Mouse (Mus musculus) megakaryocyte, embryonic 14.5 days (primary cell): ENCODE data around the gene Zyg11b. TPM values are rescaled to one million over a fixed set of nuclear protein-coding genes. Genes with fewer than 3 reads are reported as not detected.

Experiments
- H3K27me3 ChIP-seq: replicated peaks from 2 replicates; pipeline ENCODE3; 2012; ENCODE audit warnings: inconsistent platforms
- H3K36me3 ChIP-seq: replicated peaks from 2 replicates; pipeline ENCODE3; 2012; ENCODE audit warnings: low read length, inconsistent platforms, mixed read lengths
- H3K4me1 ChIP-seq: 2 replicates; pipeline ENCODE4 v1.6.1; 2012; ENCODE audit warnings: inconsistent platforms
- H3K4me3 ChIP-seq: replicated peaks from 2 replicates; pipeline ENCODE3; 2012; ENCODE audit warnings: moderate library complexity, mild to moderate bottlenecking, inconsistent platforms
- H3K9me3 ChIP-seq: 2 replicates; pipeline ENCODE4 v1.6.1; 2012; ENCODE audit warnings: inconsistent platforms
- FLI1 ChIP-seq: IDR thresholded peaks from 2 replicates; pipeline ENCODE4 v1.6.1; 2012; ENCODE audit warnings: low read length, inconsistent platforms, mixed read lengths
- GATA1 ChIP-seq: IDR thresholded peaks from 3 replicates; pipeline ENCODE4 v1.6.1; 2012; ENCODE audit warnings: mixed read lengths, low read length, inconsistent platforms, borderline replicate concordance
- polyA plus RNA-seq: library from polyadenylated mRNA; stranded (reverse); fragments of >175 nt; gene quantifications from 2 replicates; pipeline ENCODE4 v1.2.3, GENCODE M21; 2012; ENCODE audit warnings: low replicate concordance; ENCODE audit not compliant: insufficient read depth

The Zyg11b gene
- polyA plus RNA-seq, 1 experiment = 0.89 TPM

DNA sequence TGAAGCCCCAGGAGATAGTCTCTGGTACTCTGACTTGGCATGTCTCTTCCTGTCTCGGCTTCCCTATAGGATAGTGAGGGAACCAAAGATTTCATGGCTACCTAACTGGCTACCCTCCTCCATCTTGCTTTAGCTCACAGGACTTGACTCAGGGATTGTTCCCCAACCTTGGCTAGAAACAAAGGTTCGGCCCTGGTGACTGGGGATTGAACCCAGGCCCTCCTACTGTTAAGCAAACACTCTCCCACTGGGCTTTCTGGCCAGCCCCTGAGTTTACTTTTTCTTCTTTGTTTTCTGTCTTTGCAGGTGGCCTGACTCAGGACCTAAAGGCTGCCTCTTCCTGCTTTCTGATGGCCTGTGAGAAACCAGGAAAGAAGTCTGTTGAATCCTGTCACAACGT is 36.9 kb upstream of the Zyg11b start:
- H3K9me3 ChIP-seq = no peaks in the 10 kb centered on the region

GRCm38 (mm10) chr4:108336765-108337164 is 35.9 kb upstream of the Zyg11b start:
- H3K36me3 ChIP-seq = peaks cover 54% of the 10 kb centered on the region
- H3K4me3 ChIP-seq = no peak overlapping the region
- TF ChIP-seq GATA1 (no peak), FLI1 (no peak)
- no peaks in the 10 kb centered on the region for H3K9me3 ChIP-seq
- H3K27me3 ChIP-seq = no peaks in the 10 kb centered on the region
- peaks cover 21% of the 10 kb centered on the region for H3K4me1 ChIP-seq

More for the DNA sequence above, 36.9 kb upstream of the Zyg11b start:
- no peak overlapping the region for H3K4me3 ChIP-seq
- H3K36me3 ChIP-seq = peaks cover 49% of the 10 kb centered on the region
- TF ChIP-seq FLI1 = no peak
- TF ChIP-seq GATA1 = no peak
- H3K27me3 ChIP-seq = no peaks in the 10 kb centered on the region
- H3K4me1 ChIP-seq = peaks cover 24% of the 10 kb centered on the region

GRCm38 (mm10) chr4:108335413-108335812 is 34.5 kb upstream of the Zyg11b start:
- H3K27me3 ChIP-seq = no peaks in the 10 kb centered on the region
- no peak overlapping the region for H3K4me3 ChIP-seq
- peaks cover 59% of the 10 kb centered on the region for H3K36me3 ChIP-seq
- H3K4me1 ChIP-seq = peaks cover 28% of the 10 kb centered on the region
- TF ChIP-seq GATA1 (no peak), FLI1 (no peak)
- H3K9me3 ChIP-seq = no peaks in the 10 kb centered on the region

GRCm38 (mm10) chr4:108332041-108332440 is 31.1 kb upstream of the Zyg11b start:
- TF ChIP-seq FLI1 (no peak), GATA1 (no peak)
- Histone ChIP-seq H3K27me3 (no peaks in the 10 kb centered on the region), H3K4me1 (peaks cover 28% of the 10 kb centered on the region), H3K9me3 (no peaks in the 10 kb centered on the region), H3K36me3 (peaks cover 37% of the 10 kb centered on the region), H3K4me3 (no peak overlapping the region)

- Histone ChIP-seq H3K4me3 (no peak overlapping the region), H3K36me3 (peaks cover 24% of the 10 kb centered on the region), H3K27me3 (no peaks in the 10 kb centered on the region), H3K4me1 (peaks cover 30% of the 10 kb centered on the region), H3K9me3 (no peaks in the 10 kb centered on the region)
- TF ChIP-seq FLI1 (no peak), GATA1 (no peak)
Observed at GRCm38 (mm10) chr4:108329840-108330239, 28.9 kb upstream of the Zyg11b start.

DNA sequence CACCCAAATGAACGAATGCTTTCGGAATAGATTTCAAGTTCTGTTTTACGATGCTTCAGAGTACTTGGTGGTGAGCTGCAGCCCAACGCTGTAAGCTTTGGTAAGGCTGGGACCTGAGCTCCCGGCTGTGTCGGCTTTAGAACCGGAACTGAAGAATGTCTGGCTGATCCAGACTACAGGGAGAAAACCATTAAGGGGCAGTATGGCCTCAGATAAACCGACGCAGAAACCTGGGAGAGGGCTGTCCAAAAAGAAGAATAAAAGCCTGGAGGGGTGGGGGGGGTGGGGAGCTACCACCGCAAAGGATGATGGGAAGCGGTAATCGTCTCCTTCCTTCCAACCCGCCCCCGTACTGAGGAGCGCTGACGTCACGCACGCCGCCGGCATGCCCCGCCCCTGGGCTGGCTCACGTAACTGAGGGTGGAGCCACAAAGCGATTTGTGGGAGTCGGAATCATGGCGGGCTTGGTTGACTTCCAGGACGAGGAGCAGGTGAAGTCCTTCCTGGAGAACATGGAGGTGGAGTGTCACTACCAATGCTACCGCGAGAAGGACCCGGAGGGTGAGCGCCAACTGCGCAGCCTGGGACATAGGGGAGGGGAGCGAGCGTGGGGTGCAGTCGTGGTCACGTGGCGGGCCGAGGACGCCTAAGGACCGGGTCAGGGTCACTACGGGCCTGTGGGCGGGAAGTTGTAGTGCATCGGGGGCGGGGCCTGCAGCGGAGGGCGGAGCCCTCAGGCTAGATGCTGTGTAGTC is 27.0 kb upstream of the Zyg11b start, which contains the start of gene Coa7:
Coa7 (plus strand) TSS at position 411 of the 755 bp plus-strand sequence.
- 0 out of 2 replicates have a peak, but pooled peaks cover 3% of the 10 kb centered on the region for H3K9me3 ChIP-seq
- peaks cover 14% of the 10 kb centered on the region for H3K36me3 ChIP-seq
- H3K4me1 ChIP-seq = peaks cover 33% of the 10 kb centered on the region
- no peaks in the 10 kb centered on the region for H3K27me3 ChIP-seq
- no peak for TF ChIP-seq FLI1
- TF ChIP-seq GATA1 = no peak
- peak within 1 kb of the TSS; percentile 99 for H3K4me3 ChIP-seq

- TF ChIP-seq FLI1 = no peak
- TF ChIP-seq GATA1 = no peak
- Histone ChIP-seq H3K4me3 (peak overlapping the region; percentile 99), H3K9me3 (0 out of 2 replicates have a peak, but pooled peaks cover 3% of the 10 kb centered on the region), H3K36me3 (peaks cover 12% of the 10 kb centered on the region), H3K4me1 (peaks cover 33% of the 10 kb centered on the region), H3K27me3 (no peaks in the 10 kb centered on the region)
Observed at GRCm38 (mm10) chr4:108327071-108327579, 26.2 kb upstream of the Zyg11b start.

- H3K4me1 ChIP-seq = peaks cover 28% of the 10 kb centered on the region
- no peak for TF ChIP-seq FLI1
- no peaks in the 10 kb centered on the region for H3K36me3 ChIP-seq
- no peaks in the 10 kb centered on the region for H3K27me3 ChIP-seq
- H3K4me3 ChIP-seq = no peak overlapping the region
- peaks cover 8% of the 10 kb centered on the region for H3K9me3 ChIP-seq
Observed at GRCm38 (mm10) chr4:108323588-108323987, 22.7 kb upstream of the Zyg11b start.

DNA sequence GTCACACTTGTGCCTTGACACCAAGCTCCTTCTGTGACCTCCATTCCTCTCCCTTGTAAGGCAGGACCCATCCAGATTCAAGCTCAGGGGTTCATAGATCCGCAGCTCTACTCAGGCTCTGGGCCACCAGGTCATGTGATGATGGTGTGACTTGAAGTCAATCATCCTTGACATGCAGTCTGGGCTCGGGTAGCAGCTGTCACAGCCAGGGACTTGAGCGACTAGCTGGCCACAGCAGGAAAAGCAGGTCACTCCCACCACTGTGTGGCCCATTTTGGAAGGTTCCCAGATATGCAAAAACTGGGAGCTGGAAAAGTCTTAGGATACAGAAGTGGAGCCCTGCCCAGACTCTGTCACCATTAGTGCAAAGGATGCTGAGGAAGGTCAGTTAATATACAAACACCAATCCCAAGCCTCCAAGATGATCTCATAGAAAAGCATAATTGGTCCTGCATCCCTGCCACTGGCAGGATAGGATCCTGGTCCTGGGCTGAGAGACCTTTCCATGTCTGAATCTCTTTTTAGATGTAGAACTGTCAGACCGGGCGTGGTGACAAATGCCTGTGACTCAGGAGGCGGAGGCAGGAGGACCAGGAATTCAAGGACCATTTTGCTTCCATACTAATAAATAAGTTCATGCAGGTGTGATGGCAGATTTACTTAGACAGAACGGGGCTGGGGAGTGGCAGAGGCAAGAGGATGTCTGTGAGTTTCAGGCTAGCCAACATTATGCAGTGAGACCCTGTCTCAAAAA is 19.9 kb upstream of the Zyg11b start:
- Histone ChIP-seq H3K4me1 (peaks cover 37% of the 10 kb centered on the region), H3K36me3 (no peaks in the 10 kb centered on the region)

GRCm38 (mm10) chr4:108319747-108320146 is 18.9 kb upstream of the Zyg11b start:
- peaks cover 10% of the 10 kb centered on the region for H3K27me3 ChIP-seq
- no peak for TF ChIP-seq GATA1
- TF ChIP-seq FLI1 = no peak
- H3K36me3 ChIP-seq = no peaks in the 10 kb centered on the region
- no peak overlapping the region for H3K4me3 ChIP-seq
- peaks cover 37% of the 10 kb centered on the region for H3K4me1 ChIP-seq
- H3K9me3 ChIP-seq = peaks cover 17% of the 10 kb centered on the region

More for the DNA sequence above, 19.9 kb upstream of the Zyg11b start:
- TF ChIP-seq GATA1 (no peak), FLI1 (no peak)
- peaks cover 10% of the 10 kb centered on the region for H3K27me3 ChIP-seq
- H3K4me3 ChIP-seq = no peak overlapping the region
- peaks cover 12% of the 10 kb centered on the region for H3K9me3 ChIP-seq
